Mouse (Mus musculus) neural tube, embryonic 15.5 days (tissue): ENCODE data around the gene Cd52. TPM values are rescaled to one million over a fixed set of nuclear protein-coding genes. Genes with fewer than 3 reads are reported as not detected.

Source experiments
- polyA plus RNA-seq: library from polyadenylated mRNA; unstranded; fragments of >200 nt; fragmentation: Nextera tagmentation; extraction: Ambion mirVana; gene quantifications from 2 replicates; pipeline ENCODE4 v1.2.1, GENCODE M21; 2015

Cd52 gene
- polyA plus RNA-seq, 1 experiment from 2014 or later = 5.6 TPM

Other genes with a start within 250 kb of the Cd52 start
- 23.7 and 38.8 TPM in 2 replicates for gene Rps6ka1, start 207.3 kb downstream of the Cd52 start, polyA plus RNA-seq
- gene Hmgn2, start 126.4 kb downstream of the Cd52 start, polyA plus RNA-seq = 921 and 1,163 TPM in 2 replicates
- gene Dhdds, start 94.2 kb downstream of the Cd52 start, polyA plus RNA-seq = 47.0 and 47.4 TPM in 2 replicates
- gene Lin28a, start 76.2 kb downstream of the Cd52 start, polyA plus RNA-seq = 0.19 and 0.37 TPM in 2 replicates
- not detected in 2 replicates for gene Zfp683, start 41.2 kb downstream of the Cd52 start, polyA plus RNA-seq
- 2.5 and 3.7 TPM in 2 replicates for gene Crybg2, start 34.3 kb downstream of the Cd52 start, polyA plus RNA-seq
- gene Ubxn11, start 7.5 kb upstream of the Cd52 start, polyA plus RNA-seq = 16.2 and 19.4 TPM in 2 replicates
- gene Sh3bgrl3, start 33.7 kb upstream of the Cd52 start, polyA plus RNA-seq = 436 and 479 TPM in 2 replicates
- 18.9 and 34.8 TPM in 2 replicates for gene Cep85, start 92.0 kb upstream of the Cd52 start, polyA plus RNA-seq
- not detected in 2 replicates for gene Gm7534, start 107.9 kb upstream of the Cd52 start, polyA plus RNA-seq
- gene Catsper4, start 132.3 kb upstream of the Cd52 start, polyA plus RNA-seq = not detected in 2 replicates
- gene Cnksr1, start 143.3 kb upstream of the Cd52 start, polyA plus RNA-seq = 0.20 and 1.4 TPM in 2 replicates
- 0.42 TPM in 1 of 2 replicates, not detected in the other for gene E130218I03Rik, start 148.6 kb upstream of the Cd52 start, polyA plus RNA-seq
- gene Zfp593, start 150.5 kb upstream of the Cd52 start, polyA plus RNA-seq = 13.9 and 14.8 TPM in 2 replicates
- not detected in 2 replicates for gene Gm30191, start 151.9 kb upstream of the Cd52 start, polyA plus RNA-seq
- gene Grrp1, start 159.0 kb upstream of the Cd52 start, polyA plus RNA-seq = 14.2 and 17.0 TPM in 2 replicates
- 32.1 and 33.9 TPM in 2 replicates for gene Pdik1l, start 192.8 kb upstream of the Cd52 start, polyA plus RNA-seq
- 1.2 and 1.4 TPM in 2 replicates for gene Trim63, start 220.0 kb upstream of the Cd52 start, polyA plus RNA-seq
- gene Slc30a2, start 248.1 kb upstream of the Cd52 start, polyA plus RNA-seq = 0.14 and 0.20 TPM in 2 replicates